Mouse (Mus musculus) intestine, postnatal 0 days (tissue): ENCODE data around the gene Hells. TPM values are rescaled to one million over a fixed set of nuclear protein-coding genes. Genes with fewer than 3 reads are reported as not detected.

Experiments used
- ATAC-seq: fragments of 200-750 bp; cut with Nextera tagmentation; 2 replicates; pipeline ENCODE4 v1.8.0; 2017; ENCODE audit warnings: mild to moderate bottlenecking, moderate TSS enrichment, moderate library complexity
- H3K27ac ChIP-seq: fragments of 300-500 bp; sonication (generic); 2 replicates; pipeline ENCODE4 v1.5.1; 2014; ENCODE audit warnings: mild to moderate bottlenecking, low read depth, low read length, moderate library complexity
- H3K27me3 ChIP-seq: fragments of 300-500 bp; sonication (generic); replicated peaks from 2 replicates; pipeline ENCODE4 v1.6.1; 2014; ENCODE audit warnings: low read length, mixed read lengths; ENCODE audit not compliant: control insufficient read depth, insufficient read depth
- H3K36me3 ChIP-seq: fragments of 300-500 bp; sonication (generic); 2 replicates; pipeline ENCODE4 v1.6.1; 2014; ENCODE audit warnings: mild to moderate bottlenecking, moderate library complexity; ENCODE audit not compliant: control insufficient read depth, insufficient read depth
- H3K4me1 ChIP-seq: fragments of 300-500 bp; sonication (generic); replicated peaks from 2 replicates; pipeline ENCODE4 v1.6.1; 2014; ENCODE audit warnings: antibody characterized with exemption, low read length, mixed read lengths; ENCODE audit not compliant: control insufficient read depth, insufficient read depth
- H3K4me2 ChIP-seq: fragments of 300-500 bp; sonication (generic); replicated peaks from 2 replicates; pipeline ENCODE4 v1.6.1; 2014; ENCODE audit warnings: low read depth, mild to moderate bottlenecking, moderate library complexity
- H3K4me3 ChIP-seq: fragments of 300-500 bp; sonication (generic); 2 replicates; pipeline ENCODE4 v1.5.1; 2014; ENCODE audit warnings: low read depth, low read length
- H3K9ac ChIP-seq: fragments of 300-500 bp; sonication (generic); 2 replicates; pipeline ENCODE4 v1.6.1; 2014; ENCODE audit warnings: mild to moderate bottlenecking, low read depth, low read length
- H3K9me3 ChIP-seq: fragments of 300-500 bp; sonication (generic); 2 replicates; pipeline ENCODE4 v1.6.1; 2016; ENCODE audit warnings: mixed run types; ENCODE audit not compliant: control insufficient read depth
- CTCF ChIP-seq: sonication (generic); IDR thresholded peaks from 2 replicates; pipeline ENCODE4 v1.5.1; 2016; ENCODE audit warnings: low read depth, mild to moderate bottlenecking, control low read depth, antibody characterized with exemption, moderate library complexity
- WGBS: fragments of 180-500 bp; shearing (Covaris S2); extraction: QIAGEN DNeasy Blood & Tissue Kit; methylation state at CpG from one replicate; pipeline ENCODE4 v1.1.7; 2014; 5-methylcytosine and 5-hydroxymethylcytosine counted together
- polyA plus RNA-seq: library from polyadenylated mRNA; unstranded; fragments of >200 nt; fragmentation: Nextera tagmentation; extraction: Ambion mirVana; gene quantifications from 2 replicates; pipeline ENCODE4 v1.2.1, GENCODE M21; 2015

Gene Hells
- polyA plus RNA-seq = 14.6 and 18.7 TPM in 2 replicates

GRCm38 (mm10) chr19:38930788-38931565 lies at the start of gene Hells:
Gene Hells, plus strand, starts transcription at chr19:38930915.
- Histone ChIP-seq H3K36me3 (no peaks in the 10 kb centered on the region), H3K27me3 (no peaks in the 10 kb centered on the region), H3K4me2 (peak within 1 kb of the TSS; percentile 100), H3K27ac (no peak within 1 kb of the TSS), H3K4me3 (peak within 1 kb of the TSS; percentile 87), H3K9me3 (no peaks in the 10 kb centered on the region), H3K4me1 (no peaks in the 10 kb centered on the region), H3K9ac (peak within 1 kb of the TSS; percentile 76)
- TF ChIP-seq CTCF = no peak
- under 1% methylated on average over 74 of the region's 76 CpGs for WGBS
- ATAC-seq = peak; percentile 85

- Histone ChIP-seq H3K27ac (no peak overlapping the region), H3K9ac (no peak overlapping the region), H3K4me1 (no peaks in the 10 kb centered on the region), H3K36me3 (no peaks in the 10 kb centered on the region; the same call in 1 of the 2 replicates), H3K27me3 (no peaks in the 10 kb centered on the region), H3K4me3 (no peak overlapping the region), H3K9me3 (no peaks in the 10 kb centered on the region), H3K4me2 (no peak overlapping the region)
- no peak for ATAC-seq
- TF ChIP-seq CTCF = peak; percentile 43
- WGBS = 71% methylated on average over 12 of the region's 12 CpGs
These were observed 29.3 kb upstream of the Hells start for GRCm38 (mm10) chr19:38901146-38902135.

- 85% methylated on average over 5 of the region's 5 CpGs for WGBS
These were observed 28.2 kb upstream of the Hells start for GRCm38 (mm10) chr19:38902501-38902900.

GRCm38 (mm10) chr19:38913786-38914185 lies 16.9 kb upstream of the Hells start:
- Histone ChIP-seq H3K36me3 (peaks cover 9% of the 10 kb centered on the region), H3K9ac (no peak overlapping the region), H3K4me3 (no peak overlapping the region), H3K27me3 (no peaks in the 10 kb centered on the region), H3K4me2 (no peak overlapping the region), H3K4me1 (no peaks in the 10 kb centered on the region), H3K27ac (no peak overlapping the region), H3K9me3 (no peaks in the 10 kb centered on the region)
- 92% methylated on average over 9 of the region's 9 CpGs for WGBS
- ATAC-seq = no peak
- TF ChIP-seq CTCF = no peak

More at GRCm38 (mm10) chr19:38902501-38902900, 28.2 kb upstream of the Hells start:
- no peaks in the 10 kb centered on the region for H3K4me1 ChIP-seq
- no peaks in the 10 kb centered on the region; the same call in 1 of the 2 replicates for H3K36me3 ChIP-seq
- no peak overlapping the region for H3K4me3 ChIP-seq
- H3K9me3 ChIP-seq = no peaks in the 10 kb centered on the region
- no peak overlapping the region for H3K9ac ChIP-seq
- H3K4me2 ChIP-seq = no peak overlapping the region
- TF ChIP-seq CTCF = no peak
- H3K27me3 ChIP-seq = no peaks in the 10 kb centered on the region
- no peak overlapping the region for H3K27ac ChIP-seq
- no peak for ATAC-seq

GRCm38 (mm10) chr19:38914926-38915325 lies 15.8 kb upstream of the Hells start:
- no peak overlapping the region for H3K9ac ChIP-seq
- no peak overlapping the region for H3K27ac ChIP-seq
- TF ChIP-seq CTCF = no peak
- ATAC-seq = no peak
- peaks cover 9% of the 10 kb centered on the region for H3K36me3 ChIP-seq
- H3K9me3 ChIP-seq = no peaks in the 10 kb centered on the region
- H3K4me2 ChIP-seq = no peak overlapping the region
- H3K27me3 ChIP-seq = no peaks in the 10 kb centered on the region
- H3K4me3 ChIP-seq = no peak overlapping the region
- 92% methylated on average over 15 of the region's 15 CpGs for WGBS
- H3K4me1 ChIP-seq = no peaks in the 10 kb centered on the region

GRCm38 (mm10) chr19:38915677-38916076 lies 15.0 kb upstream of the Hells start:
- H3K9ac ChIP-seq = no peak overlapping the region
- H3K4me3 ChIP-seq = no peak overlapping the region
- no peaks in the 10 kb centered on the region for H3K4me1 ChIP-seq
- H3K9me3 ChIP-seq = no peaks in the 10 kb centered on the region
- no peak overlapping the region for H3K27ac ChIP-seq
- peaks cover 9% of the 10 kb centered on the region for H3K36me3 ChIP-seq
- no peak for ATAC-seq
- TF ChIP-seq CTCF = peak; percentile 75
- no peaks in the 10 kb centered on the region for H3K27me3 ChIP-seq
- H3K4me2 ChIP-seq = no peak overlapping the region
- 46% methylated on average over 3 of the region's 3 CpGs for WGBS
